Mouse (Mus musculus) right cerebral cortex, postnatal 14 days (tissue): ENCODE results near the gene Ugt3a2.

ENCODE experiments used
- DNase-seq: peaks from one replicate; pipeline ENCODE4 v3.0.0; 2022

Gene Ugt3a2

GRCm38 (mm10) chr15:9335341-9335740 is at the start of gene Ugt3a2:
Ugt3a2 (plus strand) TSS chr15:9335550.
- DNase-seq = no peak

DNA sequence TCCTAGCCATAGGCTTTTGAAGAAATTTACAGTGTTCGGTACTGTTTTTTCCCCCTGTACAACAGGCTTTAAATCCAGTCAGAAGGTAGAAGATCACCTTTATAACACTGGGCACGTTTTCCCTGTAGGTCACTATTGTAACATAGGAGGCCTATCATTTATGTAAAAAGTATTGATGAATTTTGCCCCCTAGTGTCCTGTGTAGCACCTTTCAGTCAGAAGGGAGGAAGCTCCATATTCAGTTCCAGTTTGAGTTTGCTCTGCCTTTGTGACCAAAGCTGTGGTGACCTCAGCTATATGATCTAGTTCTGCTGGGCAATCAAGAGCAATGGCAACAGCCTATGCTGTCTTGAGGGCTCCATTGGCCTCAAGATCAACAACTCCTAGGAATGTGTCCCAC is 45.7 kb upstream of the Ugt3a2 start:
- DNase-seq = no peak

DNA sequence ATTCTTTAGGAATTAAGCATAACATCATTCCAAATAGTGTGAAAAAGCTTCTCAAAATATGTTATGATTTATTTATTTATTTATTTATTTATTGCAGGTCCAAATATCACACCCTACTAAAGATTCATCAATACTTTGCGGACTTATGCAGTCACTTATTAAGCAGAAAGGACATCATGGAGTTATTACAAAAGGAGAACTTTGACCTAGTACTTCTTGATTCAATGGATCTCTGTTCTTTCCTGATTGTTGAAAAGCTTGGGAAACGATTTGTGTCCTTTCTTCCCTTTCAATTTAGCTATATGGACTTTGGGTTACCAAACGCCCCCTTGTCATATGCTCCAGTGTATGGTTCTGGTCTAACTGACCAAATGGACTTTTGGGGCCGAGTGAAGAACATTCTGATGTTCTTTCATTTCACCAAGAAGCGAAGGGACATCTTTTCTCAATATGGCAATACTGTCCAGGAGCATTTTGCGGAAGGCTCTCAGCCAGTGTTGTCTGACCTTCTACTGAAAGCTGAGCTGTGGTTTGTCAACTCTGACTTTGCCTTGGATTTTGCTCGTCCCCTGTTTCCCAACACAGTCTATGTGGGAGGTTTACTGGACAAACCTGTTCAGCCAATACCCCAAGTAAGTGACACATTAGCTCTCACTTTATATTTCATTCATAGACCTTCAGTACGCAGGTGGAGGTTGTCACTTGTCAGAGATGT is 29.2 kb upstream of the Ugt3a2 start:
- DNase-seq = no peak

DNA sequence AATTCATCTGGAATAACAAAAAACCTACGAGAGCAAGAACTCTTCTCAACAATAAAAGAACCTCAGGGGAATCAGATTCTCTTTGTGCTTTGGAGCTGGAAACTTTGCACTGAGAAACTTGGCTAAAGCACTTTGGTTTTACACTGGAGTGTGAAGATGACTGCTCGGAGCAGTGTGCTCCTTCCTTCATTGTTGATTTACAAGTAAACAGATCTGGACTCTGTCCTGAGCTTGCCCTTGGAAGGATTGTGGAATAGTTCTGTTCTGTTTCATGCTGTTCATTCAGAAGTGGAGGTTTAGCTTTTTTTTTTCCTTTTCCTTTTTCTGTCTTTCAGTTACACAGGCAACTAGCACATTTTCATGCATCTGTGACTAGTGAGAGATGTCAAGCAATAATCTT is 754 bp upstream of the Ugt3a2 start:
- no peak for DNase-seq

DNA sequence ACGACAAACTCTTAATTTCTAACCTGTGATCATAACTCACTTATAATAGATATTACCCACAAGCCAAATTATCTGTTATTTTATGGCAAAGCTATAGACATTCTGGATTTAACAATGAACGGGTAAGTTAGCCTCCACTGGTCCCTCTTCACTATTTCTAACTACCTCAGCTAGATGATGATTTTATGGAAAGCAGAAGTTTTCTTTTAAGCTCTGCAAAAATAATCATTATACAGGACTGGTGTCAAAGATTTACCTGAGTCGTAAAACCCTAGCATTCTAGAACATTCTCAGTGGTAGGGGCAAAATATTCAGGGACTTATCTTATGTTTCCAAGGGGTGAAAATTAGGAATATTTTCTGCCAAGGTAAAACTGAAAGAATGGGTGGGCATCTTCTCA is 1.3 kb downstream of the Ugt3a2 start:
- no peak for DNase-seq

DNA sequence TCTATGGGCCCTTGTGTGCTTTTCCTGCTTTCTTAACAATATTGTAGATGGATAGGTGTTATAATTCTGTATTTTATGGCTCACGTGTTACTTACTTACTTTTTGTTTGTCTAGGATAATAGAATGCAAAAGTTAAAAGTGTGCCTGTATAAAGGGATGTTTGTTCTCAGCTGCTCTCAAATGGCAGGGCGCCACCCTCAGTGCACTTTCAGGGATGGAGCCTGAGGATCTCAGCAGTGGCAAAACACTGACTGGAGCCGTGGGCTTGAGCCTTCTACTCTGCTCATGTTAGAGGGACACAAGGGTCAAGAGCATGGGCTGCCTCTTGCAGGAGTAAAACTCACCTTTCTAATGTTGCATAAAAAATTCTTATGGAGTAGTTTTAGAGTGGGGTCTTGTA is 1.7 kb downstream of the Ugt3a2 start:
- no peak for DNase-seq

DNA sequence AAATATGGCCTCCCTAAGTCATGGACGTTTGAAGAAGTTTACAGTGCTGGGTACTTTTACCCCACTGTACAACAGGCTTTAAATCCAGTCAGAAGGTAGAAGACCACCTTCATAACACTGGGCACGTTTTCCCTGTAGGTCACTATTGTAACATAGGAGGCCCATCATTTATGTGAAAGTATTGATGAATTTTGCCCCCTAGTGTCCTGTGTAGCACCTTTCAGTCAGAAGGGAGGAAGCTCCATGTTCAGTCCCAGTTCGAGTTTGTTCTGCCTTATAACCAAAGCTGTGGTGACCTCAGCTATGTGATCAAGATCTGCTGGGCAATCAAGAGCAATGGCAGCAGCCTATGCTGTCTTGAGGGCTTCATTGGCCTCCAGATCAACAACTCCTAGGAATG is 13.4 kb downstream of the Ugt3a2 start:
- DNase-seq = no peak

GRCm38 (mm10) chr15:9362801-9363200 is 27.5 kb downstream of the Ugt3a2 start:
- no peak for DNase-seq

- DNase-seq = no peak
Measured at GRCm38 (mm10) chr15:9368774-9369173, 33.4 kb downstream of the Ugt3a2 start.

GRCm38 (mm10) chr15:9376281-9376680 is 40.9 kb downstream of the Ugt3a2 start:
- no peak for DNase-seq

GRCm38 (mm10) chr15:9409475-9409874 is 74.1 kb downstream of the Ugt3a2 start:
- no peak for DNase-seq
